Mouse (Mus musculus) cerebellum, postnatal 10 days (tissue): ENCODE results near the gene Rmdn3.

Experiments used
- DNase-seq, 2 experiments: peaks; one replicate each; pipeline ENCODE4 v3.0.0; 2021; ENCODE audit warnings: mixed read lengths in 2 of 2

Rmdn3 gene

GRCm38 (mm10) chr2:119166901-119167865, 10.3 kb upstream of the Rmdn3 start, which contains the start of gene Gchfr:
Gene Gchfr, plus strand, starts transcription at chr2:119167773.
- peak; percentile 65 to 69 for DNase-seq

DNA sequence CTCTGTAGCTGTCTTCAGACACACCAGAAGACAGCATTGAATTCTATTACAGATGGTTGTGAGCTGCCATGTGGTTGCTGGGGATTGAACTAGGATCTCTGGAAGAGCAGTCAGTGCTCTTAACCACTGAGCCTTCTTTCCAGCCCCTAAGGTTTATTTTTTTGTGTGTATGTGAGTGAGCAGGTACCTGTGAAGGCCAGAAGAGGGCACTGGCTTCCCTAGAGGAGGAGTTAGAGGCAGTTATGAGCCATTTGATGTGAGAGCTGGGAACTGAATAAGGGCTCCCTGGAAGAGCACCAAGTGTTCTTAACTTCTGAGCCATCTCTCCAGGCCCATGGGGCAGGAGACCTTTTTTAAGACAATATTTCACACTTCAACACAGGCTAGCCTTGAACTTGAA, 8.6 kb upstream of the Rmdn3 start:
- DNase-seq = no peak

DNA sequence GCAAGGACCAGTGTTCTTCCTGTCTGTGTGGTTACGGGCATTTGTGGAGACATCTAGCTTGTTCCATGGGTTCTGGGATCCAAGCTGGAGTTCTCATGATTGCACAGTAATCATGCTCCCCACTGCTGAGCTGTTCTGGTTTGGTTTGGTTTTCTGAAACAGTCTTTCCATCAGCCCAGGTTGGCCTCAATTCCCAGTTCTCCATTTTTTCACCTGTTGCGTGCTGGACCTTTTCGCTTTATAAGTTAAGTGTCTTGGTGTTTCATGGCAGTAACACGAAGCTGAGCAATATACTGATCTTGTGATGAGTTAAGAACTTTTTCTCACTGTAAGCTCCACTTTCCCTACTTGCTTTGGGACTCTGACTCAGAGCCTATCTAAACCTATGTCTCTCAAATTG, 7.2 kb upstream of the Rmdn3 start:
- no peak for DNase-seq

- no peak for DNase-seq
Measured at GRCm38 (mm10) chr2:119163135-119163534, 6.3 kb upstream of the Rmdn3 start.

GRCm38 (mm10) chr2:119161247-119161646, 4.4 kb upstream of the Rmdn3 start:
- DNase-seq = no peak

DNA sequence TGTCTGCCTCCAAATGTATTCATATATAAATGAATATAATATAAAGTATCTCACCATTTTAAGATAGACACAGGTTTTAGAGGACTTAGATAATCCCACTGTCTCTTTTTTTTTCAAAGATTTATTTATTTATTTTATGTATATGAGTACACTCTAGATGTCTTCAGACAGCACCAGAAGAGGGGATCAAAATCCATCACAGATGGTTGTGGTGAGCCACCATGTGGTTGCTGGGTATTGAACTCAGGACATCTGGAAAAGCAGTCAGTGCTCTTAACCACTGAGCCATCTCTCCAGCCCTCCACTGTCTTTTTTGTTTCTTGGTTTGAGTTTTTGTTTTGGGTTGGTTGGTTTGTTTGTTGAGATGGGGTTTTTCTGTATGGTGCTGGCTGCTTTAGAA, 1.0 kb upstream of the Rmdn3 start:
- DNase-seq = no peak

DNA sequence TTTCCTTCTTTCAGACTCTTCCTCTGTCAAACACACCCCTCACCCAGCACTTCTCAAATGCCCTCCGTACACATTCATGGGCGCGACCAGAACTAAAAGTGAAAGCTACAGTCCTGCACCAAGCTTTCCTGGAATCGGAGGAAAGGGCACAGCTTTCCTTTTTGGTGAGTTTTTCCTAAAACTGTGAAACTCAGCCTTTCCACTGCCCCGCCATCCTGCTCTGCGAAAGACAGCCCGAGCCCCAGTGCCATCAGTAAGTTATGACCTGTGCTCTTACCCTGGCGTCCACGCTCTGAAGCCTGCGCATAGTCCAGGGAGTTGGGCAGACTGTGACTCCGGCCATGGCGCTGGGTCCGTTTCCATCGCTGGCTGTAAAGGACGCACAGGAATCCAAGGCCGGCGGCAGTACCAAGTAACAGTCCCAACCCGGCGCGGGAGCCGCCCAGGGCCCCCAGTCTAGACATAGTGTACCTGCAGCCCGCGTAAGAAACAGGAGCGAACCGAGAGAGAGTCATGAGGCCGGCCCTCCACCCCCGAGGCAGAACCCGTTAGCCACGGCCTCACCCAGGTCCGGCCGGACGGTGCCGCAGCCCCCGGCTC, 653 bp downstream of the Rmdn3 start:
- DNase-seq = no peak

GRCm38 (mm10) chr2:119155388-119155787, 1.4 kb downstream of the Rmdn3 start:
- DNase-seq = no peak

DNA sequence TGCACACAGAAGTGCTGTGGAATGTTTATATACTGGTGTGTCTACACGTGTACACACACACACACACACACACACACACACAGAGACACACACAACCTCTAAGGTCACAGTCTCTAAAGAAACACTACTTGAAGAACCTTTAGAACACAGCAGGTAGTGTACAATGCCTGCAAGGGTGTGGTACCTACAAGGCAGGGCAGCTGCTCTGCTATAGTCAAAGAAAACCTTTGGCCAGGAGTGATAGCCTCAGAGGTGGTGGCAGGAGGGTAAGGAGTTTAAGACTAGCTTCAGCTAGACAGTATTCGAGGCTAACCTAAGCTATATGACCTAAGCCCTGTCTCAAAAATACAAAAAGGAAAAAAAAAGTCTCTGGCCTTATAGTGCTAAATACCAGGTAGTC, 2.2 kb downstream of the Rmdn3 start:
- no peak for DNase-seq

- no peak for DNase-seq
Measured at GRCm38 (mm10) chr2:119152255-119152654, 4.6 kb downstream of the Rmdn3 start.

GRCm38 (mm10) chr2:119147775-119148174, 9.1 kb downstream of the Rmdn3 start:
- DNase-seq = no peak

- DNase-seq = no peak
Measured at GRCm38 (mm10) chr2:119147160-119147678, 9.6 kb downstream of the Rmdn3 start.

DNA sequence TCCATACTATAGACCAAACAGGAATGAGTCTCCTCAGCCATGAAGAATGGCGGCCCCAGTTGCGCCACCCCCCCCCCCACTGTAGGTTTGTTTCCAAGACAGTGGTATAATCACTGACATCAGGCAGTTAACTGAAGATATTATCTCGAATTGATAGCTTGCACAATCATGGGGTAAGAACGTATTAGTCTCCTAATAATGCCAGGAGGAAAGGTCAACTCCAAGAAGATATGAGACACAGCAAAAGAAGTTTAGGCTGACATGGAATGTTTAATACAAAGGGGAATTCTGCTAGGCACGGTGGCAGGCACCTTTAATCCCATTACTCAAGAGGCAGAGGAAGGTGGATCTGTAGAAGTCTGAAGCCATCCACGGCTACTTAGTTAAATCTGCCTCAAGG, 10.4 kb downstream of the Rmdn3 start:
- DNase-seq = no peak

- DNase-seq = peak; percentile 26 to 30
Measured at GRCm38 (mm10) chr2:119145199-119145598, 11.6 kb downstream of the Rmdn3 start.

DNA sequence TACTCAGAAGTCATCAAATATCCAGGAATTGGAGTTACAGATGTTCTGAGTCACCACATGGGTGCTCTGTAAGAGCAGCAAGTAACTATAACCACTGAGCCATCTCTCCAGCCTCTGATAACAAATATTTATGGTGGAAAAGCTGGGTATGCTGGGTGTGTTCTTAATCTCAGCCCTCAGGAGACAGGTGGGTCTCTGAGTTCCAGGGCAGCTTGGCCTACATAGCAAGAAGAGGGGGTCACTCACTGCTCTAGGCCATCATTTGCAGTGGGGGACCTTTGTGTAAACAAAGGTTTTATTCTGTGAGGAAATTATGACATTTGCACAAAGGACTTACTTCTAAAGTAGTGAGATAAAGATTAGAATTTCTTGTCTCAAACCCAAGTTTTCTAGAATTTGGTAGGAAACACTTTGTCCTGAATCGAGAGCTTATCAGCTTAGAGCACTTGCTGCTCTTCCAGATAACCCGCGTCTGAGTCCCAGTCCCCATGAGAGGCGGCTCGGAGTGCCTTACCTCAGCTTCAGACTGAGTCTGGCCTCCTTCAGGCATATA, 20.4 kb downstream of the Rmdn3 start:
- no peak for DNase-seq

DNA sequence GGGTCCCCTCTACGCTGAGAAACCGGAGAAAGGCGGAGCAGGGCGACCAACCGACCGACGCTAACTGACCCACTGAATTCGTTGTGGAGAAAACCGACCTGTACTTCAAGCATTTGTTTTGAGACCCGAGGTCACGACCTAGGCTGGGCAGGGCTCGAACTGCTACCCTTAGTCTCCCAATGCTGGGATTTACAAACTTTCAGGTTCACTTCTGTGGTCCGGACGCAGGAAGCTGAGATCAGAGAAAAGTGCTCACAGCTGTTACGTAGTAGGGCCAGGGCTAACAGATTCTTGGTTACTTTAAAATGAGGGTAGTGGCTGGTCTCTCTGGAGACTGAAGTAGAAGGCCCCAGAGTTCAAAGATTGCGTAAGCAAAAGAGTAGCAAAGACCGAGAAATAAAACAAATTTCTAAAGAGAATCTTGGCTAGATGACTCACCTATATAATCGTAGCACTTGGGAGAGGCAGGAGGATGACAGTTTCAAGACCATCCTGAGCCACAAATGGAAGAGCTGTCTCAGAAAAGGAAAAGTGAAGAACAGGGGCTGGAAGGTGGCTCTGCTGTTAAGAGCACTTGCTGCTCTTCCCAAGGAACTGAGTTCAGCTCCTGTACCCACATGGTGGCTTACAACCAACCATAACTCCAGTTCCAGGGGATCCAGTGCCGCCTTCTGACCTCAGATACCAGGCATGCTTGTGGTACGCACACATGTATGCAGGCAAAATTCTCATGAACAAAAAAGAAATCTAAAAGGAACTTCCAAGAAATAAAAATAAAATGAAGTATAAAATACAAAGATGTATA, 43.5 kb downstream of the Rmdn3 start:
- DNase-seq = no peak

DNA sequence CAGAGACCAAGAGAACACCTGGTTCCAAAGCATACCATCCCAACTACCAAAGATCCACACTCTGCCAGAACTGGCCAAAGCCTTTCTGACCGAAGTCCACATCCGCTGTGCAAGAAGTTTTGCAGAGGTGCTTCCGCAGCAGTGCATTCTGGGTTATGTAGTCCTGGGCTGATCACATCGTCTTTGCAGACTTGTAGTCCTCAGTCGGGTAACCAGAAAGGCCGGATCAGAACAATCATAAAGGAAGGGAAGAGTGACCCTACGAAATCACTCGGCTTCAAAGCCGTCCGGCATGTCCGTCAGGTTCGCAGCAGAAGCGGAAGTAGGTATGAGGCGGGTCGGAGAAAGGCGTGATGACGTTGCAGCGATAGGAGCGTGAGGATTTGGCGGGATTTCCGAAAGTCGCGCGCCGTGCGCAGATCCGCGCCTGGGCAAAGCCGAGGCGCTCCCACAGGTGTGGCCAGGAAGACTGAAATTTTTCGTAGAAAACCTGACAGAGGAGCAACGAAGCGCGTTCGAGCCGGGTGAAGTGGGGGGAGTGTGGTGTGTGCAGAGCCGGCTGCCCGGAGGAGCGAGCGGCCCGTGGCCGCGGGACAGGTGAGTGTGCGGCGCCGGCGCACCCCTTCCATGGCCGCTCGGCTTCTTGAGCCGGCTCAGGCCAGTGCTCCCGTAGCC, 44.3 kb downstream of the Rmdn3 start, which contains the start of gene Rad51:
Rad51 (plus strand) TSS at position 356 of the 675 bp plus-strand sequence.
- peak; percentile 91 to 92 for DNase-seq

GRCm38 (mm10) chr2:119111060-119111459, 45.8 kb downstream of the Rmdn3 start:
- DNase-seq = no peak

- no peak for DNase-seq
Measured at GRCm38 (mm10) chr2:119108554-119108953, 48.3 kb downstream of the Rmdn3 start.

- DNase-seq = no peak
Measured at GRCm38 (mm10) chr2:119106583-119106982, 50.3 kb downstream of the Rmdn3 start.

GRCm38 (mm10) chr2:119101552-119101951, 55.3 kb downstream of the Rmdn3 start:
- DNase-seq = no peak
